Mouse (Mus musculus): ENCODE data around the gene Rufy1. TPM values are rescaled to one million over a fixed set of nuclear protein-coding genes. Genes with fewer than 3 reads are reported as not detected.

The Rufy1 gene
- total and polyA plus RNA-seq, 3 experiments: 17.8 to 18.4 TPM; not detected in 1

- no peaks in the 10 kb centered on the region; a peak in 2 of 4 replicates for H3K36me3 ChIP-seq (ENCODE audit: control insufficient read depth in 1 of 2, insufficient read depth in 2 of 2, low read length in 2 of 2)
- H3K27me3 ChIP-seq (ENCODE audit: control insufficient read depth in 1 of 2, insufficient read depth in 2 of 2, low read length in 2 of 2): no peaks in the 10 kb centered on the region
- TF ChIP-seq ELF1 (IDR thresholded peaks at IDR 0.05; ENCODE audit: low read depth, low read length): no peak
- no peak for TF ChIP-seq CHD2 (IDR thresholded peaks at IDR 0.05; ENCODE audit: low read length)
- no peak for TF ChIP-seq NRF1 (IDR thresholded peaks at IDR 0.05; ENCODE audit: insufficient read depth, low read depth, low read length, poor library complexity, severe bottlenecking)
- TF ChIP-seq USF2 (IDR thresholded peaks at IDR 0.05; ENCODE audit: borderline replicate concordance in 1 of 2, insufficient read depth in 1 of 2, low read depth in 1 of 2, low read length in 2 of 2): no peak
- no peak for TF ChIP-seq ETS1 (IDR thresholded peaks at IDR 0.05; ENCODE audit: low read depth, low read length)
- TF ChIP-seq MAZ (IDR thresholded peaks at IDR 0.05; ENCODE audit: low read depth, low read length): no peak
- peak; percentile 36; the same call in 1 of the 2 replicates for TF ChIP-seq ZNF384 (IDR thresholded peaks at IDR 0.05; ENCODE audit: low read depth, low read length)
- H3K27ac ChIP-seq (ENCODE audit: control insufficient read depth, low read depth, low read length): no peak overlapping the region
- DNase-seq (ENCODE audit: low read depth, low spot score): no peak
- no peak overlapping the region for H3K9ac ChIP-seq (ENCODE audit: control insufficient read depth, low read depth, low read length, poor library complexity, severe bottlenecking)
- no peaks in the 10 kb centered on the region for H3K4me1 ChIP-seq (ENCODE audit: control insufficient read depth in 1 of 2, insufficient read depth in 2 of 2, low read length in 2 of 2)
- H3K4me3 ChIP-seq (ENCODE audit: control insufficient read depth in 1 of 2, insufficient read depth in 1 of 2, low read depth in 2 of 2, low read length in 2 of 2): no peak overlapping the region
- no peaks in the 10 kb centered on the region for H3K79me2 ChIP-seq (ENCODE audit: control insufficient read depth, insufficient read depth, low read length, poor library complexity)
- H3K9me3 ChIP-seq (replicated peaks; ENCODE audit: insufficient read depth, low read length): no peaks in the 10 kb centered on the region
Observed at GRCm38 (mm10) chr11:50415563-50416241, 15.2 kb downstream of the Rufy1 start.

GRCm38 (mm10) chr11:50407235-50407634 lies 23.7 kb downstream of the Rufy1 start:
- TF ChIP-seq CTCF (IDR thresholded peaks at IDR 0.05 in 2 of 3, conservative IDR thresholded peaks at IDR 0.05 in 1 of 3; ENCODE audit: control insufficient read depth in 1 of 3, insufficient read depth in 1 of 3, low read depth in 2 of 3, low read length in 3 of 3, poor library complexity in 1 of 3, severe bottlenecking in 1 of 3): no peak
- no peak for TF ChIP-seq UBTF (IDR thresholded peaks at IDR 0.05; ENCODE audit: borderline replicate concordance, insufficient read depth, low read depth, low read length)
- TF ChIP-seq ZC3H11A (IDR thresholded peaks at IDR 0.05; ENCODE audit: low read depth, low read length): no peak
- TF ChIP-seq GATA1 (IDR thresholded peaks at IDR 0.05; ENCODE audit: low read depth, low read length): no peak
- TF ChIP-seq MXI1 (IDR thresholded peaks at IDR 0.05; ENCODE audit: low read depth, low read length): no peak
- no peak for TF ChIP-seq TCF12 (IDR thresholded peaks at IDR 0.05; ENCODE audit: low read depth, low read length)
- TF ChIP-seq JUND (IDR thresholded peaks at IDR 0.05; ENCODE audit: low read depth, low read length): no peak
- no peak for TF ChIP-seq TAL1 (IDR thresholded peaks at IDR 0.05; ENCODE audit: low read length)
- no peak for TF ChIP-seq POLR2A (IDR thresholded peaks at IDR 0.05; ENCODE audit: control insufficient read depth in 1 of 2, insufficient read depth in 1 of 2, low read depth in 1 of 2, low read length in 2 of 2, poor library complexity in 1 of 2)
- no peak for TF ChIP-seq KAT2A (conservative IDR thresholded peaks at IDR 0.05; ENCODE audit: low read depth, low read length)
- no peak for TF ChIP-seq MYC (IDR thresholded peaks at IDR 0.05; ENCODE audit: low read depth, low read length)
- TF ChIP-seq MYB (IDR thresholded peaks at IDR 0.05; ENCODE audit: low read depth, low read length): no peak
- no peak for TF ChIP-seq ZKSCAN1 (IDR thresholded peaks at IDR 0.05; ENCODE audit: low read depth, low read length)
- no peak for TF ChIP-seq NELFE (IDR thresholded peaks at IDR 0.05; ENCODE audit: low read depth, low read length)
- no peak for TF ChIP-seq MAFK (IDR thresholded peaks at IDR 0.05; ENCODE audit: borderline replicate concordance, low read depth, low read length)
- no peak for TF ChIP-seq ZNF384 (IDR thresholded peaks at IDR 0.05; ENCODE audit: low read depth, low read length)
- TF ChIP-seq MAZ (IDR thresholded peaks at IDR 0.05; ENCODE audit: low read depth, low read length): no peak
- TF ChIP-seq POLR2AphosphoS5 (IDR thresholded peaks at IDR 0.05; ENCODE audit: borderline replicate concordance, low read depth, low read length): no peak
- no peak for TF ChIP-seq USF2 (IDR thresholded peaks at IDR 0.05; ENCODE audit: borderline replicate concordance in 1 of 2, insufficient read depth in 1 of 2, low read depth in 1 of 2, low read length in 2 of 2)
- TF ChIP-seq EP300 (IDR thresholded peaks at IDR 0.05; ENCODE audit: low read depth in 1 of 2, low read length in 2 of 2): no peak
- H3K4me1 ChIP-seq (ENCODE audit: control insufficient read depth in 1 of 2, insufficient read depth in 2 of 2, low read length in 2 of 2): no peaks in the 10 kb centered on the region
- no peak overlapping the region for H3K9ac ChIP-seq (ENCODE audit: control insufficient read depth, low read depth, low read length, poor library complexity, severe bottlenecking)
- H3K27me3 ChIP-seq (ENCODE audit: control insufficient read depth in 1 of 2, insufficient read depth in 2 of 2, low read length in 2 of 2): no peaks in the 10 kb centered on the region
- H3K27ac ChIP-seq (ENCODE audit: control insufficient read depth, low read depth, low read length): no peak overlapping the region
- no peak overlapping the region for H3K4me3 ChIP-seq (ENCODE audit: control insufficient read depth in 1 of 2, insufficient read depth in 1 of 2, low read depth in 2 of 2, low read length in 2 of 2)
- DNase-seq (ENCODE audit: low read depth, low spot score): no peak
- H3K79me2 ChIP-seq (ENCODE audit: control insufficient read depth, insufficient read depth, low read length, poor library complexity): no peaks in the 10 kb centered on the region
- no peaks in the 10 kb centered on the region for H3K9me3 ChIP-seq (replicated peaks; ENCODE audit: insufficient read depth, low read length)
- H3K36me3 ChIP-seq (ENCODE audit: control insufficient read depth in 1 of 2, insufficient read depth in 2 of 2, low read length in 2 of 2): no peaks in the 10 kb centered on the region; a peak in 1 of 4 replicates
